Mouse (Mus musculus): ENCODE results near the gene Ube2v1. TPM values are rescaled to one million over a fixed set of nuclear protein-coding genes. Genes with fewer than 3 reads are reported as not detected.
A peak's percentile ranks its signal among the peaks of the same experiment; 100 is the strongest.

Ube2v1 gene
- polyA plus RNA-seq, 1 experiment from 2014 or later: 351 TPM

GRCm38 (mm10) chr2:167631181-167631590, 709 bp downstream of the Ube2v1 start:
- ATAC-seq (ENCODE audit: low FRiP score): peak; percentile 8
- Histone ChIP-seq H3K4me1 (peaks cover 64% of the 10 kb centered on the region), H3K27ac (replicated peaks) (peak overlapping the region; percentile 94), H3K9ac (replicated peaks) (peak overlapping the region; percentile 91), H3K36me3 (peaks cover 5% of the 10 kb centered on the region; the same call in 1 of the 2 replicates), H3K27me3 (replicated peaks) (no peaks in the 10 kb centered on the region), H3K4me2 (peak overlapping the region; percentile 84), H3K4me3 (replicated peaks) (peak overlapping the region; percentile 88), H3K9me3 (replicated peaks) (no peaks in the 10 kb centered on the region)
- WGBS: under 1% methylated on average over 22 of the region's 31 CpGs

- WGBS: 76% methylated on average over 5 of the region's 5 CpGs
- H3K4me1 ChIP-seq: peaks cover 71% of the 10 kb centered on the region
- no peak for ATAC-seq (ENCODE audit: low FRiP score)
- peak overlapping the region; percentile 88 for H3K4me3 ChIP-seq (replicated peaks)
- no peaks in the 10 kb centered on the region for H3K9me3 ChIP-seq (replicated peaks)
- H3K4me2 ChIP-seq: peak overlapping the region; percentile 84
- H3K27me3 ChIP-seq (replicated peaks): no peaks in the 10 kb centered on the region
- H3K27ac ChIP-seq (replicated peaks): no peak overlapping the region
- H3K9ac ChIP-seq (replicated peaks): peak overlapping the region; percentile 91
- H3K36me3 ChIP-seq: peaks cover 5% of the 10 kb centered on the region; the same call in 1 of the 2 replicates
These were observed 1.5 kb downstream of the Ube2v1 start for GRCm38 (mm10) chr2:167630421-167630820.

GRCm38 (mm10) chr2:167629665-167630209, 2.2 kb downstream of the Ube2v1 start:
- Histone ChIP-seq H3K4me2 (peak overlapping the region; percentile 84), H3K4me1 (peaks cover 75% of the 10 kb centered on the region), H3K36me3 (peaks cover 5% of the 10 kb centered on the region; the same call in 1 of the 2 replicates), H3K27ac (replicated peaks) (no peak overlapping the region), H3K9ac (replicated peaks) (peak overlapping the region; percentile 91; the same call in 1 of the 2 replicates), H3K4me3 (replicated peaks) (peak overlapping the region; percentile 88), H3K9me3 (replicated peaks) (no peaks in the 10 kb centered on the region), H3K27me3 (replicated peaks) (no peaks in the 10 kb centered on the region)
- WGBS: 83% methylated on average over 11 of the region's 11 CpGs
- ATAC-seq (ENCODE audit: low FRiP score): no peak

- H3K4me3 ChIP-seq (replicated peaks): no peak overlapping the region
- no peak overlapping the region for H3K4me2 ChIP-seq
- no peaks in the 10 kb centered on the region for H3K27me3 ChIP-seq (replicated peaks)
- no peaks in the 10 kb centered on the region for H3K9me3 ChIP-seq (replicated peaks)
- peaks cover 5% of the 10 kb centered on the region; the same call in 1 of the 2 replicates for H3K36me3 ChIP-seq
- 55% methylated on average over 4 of the region's 4 CpGs for WGBS
- no peak for ATAC-seq (ENCODE audit: low FRiP score)
- H3K27ac ChIP-seq (replicated peaks): no peak overlapping the region
- peaks cover 69% of the 10 kb centered on the region for H3K4me1 ChIP-seq
- no peak overlapping the region for H3K9ac ChIP-seq (replicated peaks)
These were observed 3.0 kb downstream of the Ube2v1 start for GRCm38 (mm10) chr2:167628872-167629271.

- H3K4me2 ChIP-seq: no peak overlapping the region
- no peaks in the 10 kb centered on the region for H3K27me3 ChIP-seq (replicated peaks)
- H3K27ac ChIP-seq (replicated peaks): no peak overlapping the region
- ATAC-seq (ENCODE audit: low FRiP score): no peak
- no peak overlapping the region for H3K4me3 ChIP-seq (replicated peaks)
- H3K9ac ChIP-seq (replicated peaks): no peak overlapping the region
- peaks cover 5% of the 10 kb centered on the region; the same call in 1 of the 2 replicates for H3K36me3 ChIP-seq
- 89% methylated on average over 7 of the region's 7 CpGs for WGBS
- no peaks in the 10 kb centered on the region for H3K9me3 ChIP-seq (replicated peaks)
- peaks cover 51% of the 10 kb centered on the region for H3K4me1 ChIP-seq
These were observed 4.9 kb downstream of the Ube2v1 start for GRCm38 (mm10) chr2:167627019-167627418.

GRCm38 (mm10) chr2:167625670-167626069, 6.2 kb downstream of the Ube2v1 start:
- H3K27me3 ChIP-seq (replicated peaks): no peaks in the 10 kb centered on the region
- H3K4me2 ChIP-seq: no peak overlapping the region
- no peak overlapping the region for H3K4me3 ChIP-seq (replicated peaks)
- no peak overlapping the region for H3K27ac ChIP-seq (replicated peaks)
- no peak overlapping the region for H3K9ac ChIP-seq (replicated peaks)
- peaks cover 5% of the 10 kb centered on the region; the same call in 1 of the 2 replicates for H3K36me3 ChIP-seq
- ATAC-seq (ENCODE audit: low FRiP score): no peak
- no peaks in the 10 kb centered on the region for H3K9me3 ChIP-seq (replicated peaks)
- H3K4me1 ChIP-seq: peaks cover 50% of the 10 kb centered on the region
- WGBS: 44% methylated on average over 2 of the region's 2 CpGs

GRCm38 (mm10) chr2:167624368-167625075, 7.4 kb downstream of the Ube2v1 start:
- H3K9me3 ChIP-seq (replicated peaks): no peaks in the 10 kb centered on the region
- no peak for ATAC-seq (ENCODE audit: low FRiP score)
- H3K4me2 ChIP-seq: no peak overlapping the region
- no peak overlapping the region for H3K27ac ChIP-seq (replicated peaks)
- H3K27me3 ChIP-seq (replicated peaks): no peaks in the 10 kb centered on the region
- H3K4me3 ChIP-seq (replicated peaks): no peak overlapping the region
- no peak overlapping the region for H3K9ac ChIP-seq (replicated peaks)
- WGBS: 89% methylated on average over 5 of the region's 6 CpGs
- peaks cover 5% of the 10 kb centered on the region; the same call in 1 of the 2 replicates for H3K36me3 ChIP-seq
- H3K4me1 ChIP-seq: peaks cover 39% of the 10 kb centered on the region

- peaks cover 2% of the 10 kb centered on the region; the same call in 1 of the 2 replicates for H3K36me3 ChIP-seq
- no peak overlapping the region for H3K4me3 ChIP-seq (replicated peaks)
- peaks cover 33% of the 10 kb centered on the region for H3K4me1 ChIP-seq
- no peak overlapping the region for H3K9ac ChIP-seq (replicated peaks)
- 83% methylated on average over 5 of the region's 5 CpGs for WGBS
- H3K27ac ChIP-seq (replicated peaks): no peak overlapping the region
- no peak for ATAC-seq (ENCODE audit: low FRiP score)
- H3K27me3 ChIP-seq (replicated peaks): no peaks in the 10 kb centered on the region
- H3K4me2 ChIP-seq: no peak overlapping the region
- no peaks in the 10 kb centered on the region for H3K9me3 ChIP-seq (replicated peaks)
These were observed 8.9 kb downstream of the Ube2v1 start for GRCm38 (mm10) chr2:167622965-167623364.

- Histone ChIP-seq H3K27me3 (replicated peaks) (no peaks in the 10 kb centered on the region), H3K4me3 (replicated peaks) (no peak overlapping the region), H3K27ac (replicated peaks) (no peak overlapping the region), H3K9me3 (replicated peaks) (no peaks in the 10 kb centered on the region), H3K4me1 (peaks cover 30% of the 10 kb centered on the region), H3K36me3 (peaks cover 2% of the 10 kb centered on the region; the same call in 1 of the 2 replicates), H3K9ac (replicated peaks) (no peak overlapping the region), H3K4me2 (no peak overlapping the region)
- 86% methylated on average over 13 of the region's 13 CpGs for WGBS
- no peak for ATAC-seq (ENCODE audit: low FRiP score)
These were observed 9.5 kb downstream of the Ube2v1 start for GRCm38 (mm10) chr2:167622352-167622751.

GRCm38 (mm10) chr2:167621255-167622087, 10.4 kb downstream of the Ube2v1 start:
- H3K4me3 ChIP-seq (replicated peaks): no peak overlapping the region
- H3K9me3 ChIP-seq (replicated peaks): no peaks in the 10 kb centered on the region
- peaks cover 27% of the 10 kb centered on the region for H3K4me1 ChIP-seq
- no peak overlapping the region for H3K27ac ChIP-seq (replicated peaks)
- peaks cover 11% of the 10 kb centered on the region for H3K36me3 ChIP-seq
- H3K27me3 ChIP-seq (replicated peaks): no peaks in the 10 kb centered on the region
- H3K4me2 ChIP-seq: no peak overlapping the region
- ATAC-seq (ENCODE audit: low FRiP score): no peak
- no peak overlapping the region for H3K9ac ChIP-seq (replicated peaks)
- 83% methylated on average over 9 of the region's 9 CpGs for WGBS

- no peak for ATAC-seq (ENCODE audit: low FRiP score)
- no peak overlapping the region for H3K4me2 ChIP-seq
- H3K36me3 ChIP-seq: peaks cover 47% of the 10 kb centered on the region
- 70% methylated on average over 4 of the region's 4 CpGs for WGBS
- H3K9ac ChIP-seq (replicated peaks): no peak overlapping the region
- H3K27me3 ChIP-seq (replicated peaks): no peaks in the 10 kb centered on the region
- H3K4me1 ChIP-seq: peaks cover 14% of the 10 kb centered on the region
- no peak overlapping the region for H3K4me3 ChIP-seq (replicated peaks)
- no peaks in the 10 kb centered on the region for H3K9me3 ChIP-seq (replicated peaks)
- H3K27ac ChIP-seq (replicated peaks): no peak overlapping the region
These were observed 14.4 kb downstream of the Ube2v1 start for GRCm38 (mm10) chr2:167617472-167617871.

Data from neural tube, embryonic 15.5 days (tissue).